Mouse (Mus musculus): ENCODE data around the gene Zfyve28. TPM values are rescaled to one million over a fixed set of nuclear protein-coding genes. Genes with fewer than 3 reads are reported as not detected.
A peak's percentile ranks its signal among the peaks of the same experiment; 100 is the strongest.

Zfyve28 gene
- polyA plus RNA-seq, 2 experiments, result 0.07 TPM; not detected in 1

GRCm38 (mm10) chr5:34194426-34194825 lies 93.8 kb downstream of the Zfyve28 start:
- DNase-seq (ENCODE audit: low read depth in 3 of 3, low spot score in 3 of 3) (no peak), ATAC-seq (ENCODE audit: insufficient read depth) (no peak)
- Histone ChIP-seq H3K4me3 (ENCODE audit: insufficient read depth in 1 of 2, low read depth in 2 of 2, low read length in 2 of 2) (no peak overlapping the region), H3K27ac (no peak overlapping the region), H3K27me3 (ENCODE audit: control insufficient read depth, insufficient read depth, low read length) (no peaks in the 10 kb centered on the region), H3K36me3 (replicated peaks; ENCODE audit: control insufficient read depth, insufficient read depth, low read depth) (no peaks in the 10 kb centered on the region), H3K4me2 (ENCODE audit: low read depth) (no peak overlapping the region), H3K9ac (replicated peaks) (no peak overlapping the region), H3K4me1 (replicated peaks; ENCODE audit: control insufficient read depth in 2 of 2, insufficient read depth in 2 of 2, low read length in 1 of 2) (no peaks in the 10 kb centered on the region), H3K9me3 (ENCODE audit: control insufficient read depth, low read length) (no peaks in the 10 kb centered on the region)
- 48% methylated on average over 1 of the region's 1 CpGs for WGBS (ENCODE audit: insufficient replicate concordance)
- TF ChIP-seq EP300 (IDR thresholded peaks at IDR 0.05; ENCODE audit: low read depth), result no peak
- TF ChIP-seq CTCF (IDR thresholded peaks at IDR 0.05; ENCODE audit: low read depth), result no peak

GRCm38 (mm10) chr5:34191843-34192242 lies 96.4 kb downstream of the Zfyve28 start:
- no peak overlapping the region for H3K9ac ChIP-seq (replicated peaks)
- no peaks in the 10 kb centered on the region for H3K9me3 ChIP-seq (ENCODE audit: control insufficient read depth, low read length)
- no peak overlapping the region for H3K4me2 ChIP-seq (ENCODE audit: low read depth)
- TF ChIP-seq EP300 (IDR thresholded peaks at IDR 0.05; ENCODE audit: low read depth) (no peak), CTCF (IDR thresholded peaks at IDR 0.05; ENCODE audit: low read depth) (peak; percentile 62)
- H3K4me3 ChIP-seq (ENCODE audit: insufficient read depth in 1 of 2, low read depth in 2 of 2, low read length in 2 of 2), result no peak overlapping the region
- no peak for ATAC-seq (ENCODE audit: insufficient read depth)
- H3K27me3 ChIP-seq (ENCODE audit: control insufficient read depth, insufficient read depth, low read length), result no peaks in the 10 kb centered on the region
- peaks cover 5 to 7% of the 10 kb centered on the region in 2 experiments for H3K4me1 ChIP-seq (replicated peaks; ENCODE audit: control insufficient read depth in 2 of 2, insufficient read depth in 2 of 2, low read length in 1 of 2)
- no peaks in the 10 kb centered on the region for H3K36me3 ChIP-seq (replicated peaks; ENCODE audit: control insufficient read depth, insufficient read depth, low read depth)
- no peak overlapping the region for H3K27ac ChIP-seq
- WGBS (ENCODE audit: insufficient replicate concordance), result 55% methylated on average over 4 of the region's 4 CpGs
- no peak for DNase-seq (ENCODE audit: low read depth in 3 of 3, low spot score in 3 of 3)

- no peaks in the 10 kb centered on the region for H3K9me3 ChIP-seq (ENCODE audit: control insufficient read depth, low read length)
- H3K4me2 ChIP-seq (ENCODE audit: low read depth), result no peak overlapping the region
- WGBS (ENCODE audit: insufficient replicate concordance), result 46% methylated on average over 4 of the region's 4 CpGs
- no peak overlapping the region for H3K4me3 ChIP-seq (ENCODE audit: insufficient read depth in 1 of 2, low read depth in 2 of 2, low read length in 2 of 2)
- H3K36me3 ChIP-seq (replicated peaks; ENCODE audit: control insufficient read depth, insufficient read depth, low read depth), result no peaks in the 10 kb centered on the region
- peaks cover 7 to 12% of the 10 kb centered on the region in 2 experiments for H3K4me1 ChIP-seq (replicated peaks; ENCODE audit: control insufficient read depth in 2 of 2, insufficient read depth in 2 of 2, low read length in 1 of 2)
- no peaks in the 10 kb centered on the region for H3K27me3 ChIP-seq (ENCODE audit: control insufficient read depth, insufficient read depth, low read length)
- DNase-seq (ENCODE audit: low read depth in 3 of 3, low spot score in 3 of 3) (no peak), ATAC-seq (ENCODE audit: insufficient read depth) (no peak)
- H3K9ac ChIP-seq (replicated peaks), result no peak overlapping the region
- no peak for TF ChIP-seq CTCF (IDR thresholded peaks at IDR 0.05; ENCODE audit: low read depth)
- no peak for TF ChIP-seq EP300 (IDR thresholded peaks at IDR 0.05; ENCODE audit: low read depth)
- H3K27ac ChIP-seq, result no peak overlapping the region
Observed at GRCm38 (mm10) chr5:34191021-34191420, 97.2 kb downstream of the Zfyve28 start.

- Histone ChIP-seq H3K4me2 (ENCODE audit: low read depth) (no peak overlapping the region), H3K9me3 (ENCODE audit: control insufficient read depth, low read length) (no peaks in the 10 kb centered on the region), H3K4me1 (replicated peaks; ENCODE audit: control insufficient read depth in 2 of 2, insufficient read depth in 2 of 2, low read length in 1 of 2) (peaks cover 7 to 12% of the 10 kb centered on the region in 2 experiments), H3K27ac (no peak overlapping the region), H3K9ac (replicated peaks) (no peak overlapping the region), H3K27me3 (ENCODE audit: control insufficient read depth, insufficient read depth, low read length) (no peaks in the 10 kb centered on the region), H3K4me3 (ENCODE audit: insufficient read depth in 1 of 2, low read depth in 2 of 2, low read length in 2 of 2) (no peak overlapping the region), H3K36me3 (replicated peaks; ENCODE audit: control insufficient read depth, insufficient read depth, low read depth) (no peaks in the 10 kb centered on the region)
- TF ChIP-seq EP300 (IDR thresholded peaks at IDR 0.05; ENCODE audit: low read depth) (no peak), CTCF (IDR thresholded peaks at IDR 0.05; ENCODE audit: low read depth) (no peak)
- DNase-seq (ENCODE audit: low read depth in 3 of 3, low spot score in 3 of 3), result no peak
- no peak for ATAC-seq (ENCODE audit: insufficient read depth)
- 50% methylated on average over 1 of the region's 1 CpGs for WGBS (ENCODE audit: insufficient replicate concordance)
Observed at GRCm38 (mm10) chr5:34189521-34189920, 98.7 kb downstream of the Zfyve28 start.

- H3K27ac ChIP-seq, result no peak overlapping the region
- DNase-seq (ENCODE audit: low read depth in 3 of 3, low spot score in 3 of 3), result no peak
- 45% methylated on average over 2 of the region's 2 CpGs for WGBS (ENCODE audit: insufficient replicate concordance)
- no peaks in the 10 kb centered on the region for H3K9me3 ChIP-seq (ENCODE audit: control insufficient read depth, low read length)
- peaks cover 7 to 12% of the 10 kb centered on the region in 2 experiments for H3K4me1 ChIP-seq (replicated peaks; ENCODE audit: control insufficient read depth in 2 of 2, insufficient read depth in 2 of 2, low read length in 1 of 2)
- no peaks in the 10 kb centered on the region for H3K27me3 ChIP-seq (ENCODE audit: control insufficient read depth, insufficient read depth, low read length)
- H3K9ac ChIP-seq (replicated peaks), result no peak overlapping the region
- no peak for TF ChIP-seq CTCF (IDR thresholded peaks at IDR 0.05; ENCODE audit: low read depth)
- no peak for TF ChIP-seq EP300 (IDR thresholded peaks at IDR 0.05; ENCODE audit: low read depth)
- H3K4me3 ChIP-seq (ENCODE audit: insufficient read depth in 1 of 2, low read depth in 2 of 2, low read length in 2 of 2), result no peak overlapping the region
- no peak for ATAC-seq (ENCODE audit: insufficient read depth)
- no peaks in the 10 kb centered on the region for H3K36me3 ChIP-seq (replicated peaks; ENCODE audit: control insufficient read depth, insufficient read depth, low read depth)
- H3K4me2 ChIP-seq (ENCODE audit: low read depth), result peak overlapping the region; percentile 99
Observed at GRCm38 (mm10) chr5:34188856-34189255, 99.4 kb downstream of the Zfyve28 start.
